Mouse (Mus musculus) MEL (cell line): ENCODE results near the gene Agfg2.
"Not testable (repeated sequence)": the region's sequence is repeated elsewhere in the genome, so short reads cannot be mapped to it uniquely, and the experiment has no call there.

Experiments
- CTCF ChIP-seq, 3 experiments: IDR thresholded peaks in 2 of 3; conservative IDR thresholded peaks in 1 of 3; 2 replicates each; pipeline ENCODE4 v1.5.1; 2011 to 2012; ENCODE audit warnings: low read length in 3 of 3, low read depth in 2 of 3, mild to moderate bottlenecking in 2 of 3, improper control_type of control experiment in 1 of 3, inconsistent platforms in 1 of 3, mixed read lengths in 1 of 3, moderate library complexity in 1 of 3; ENCODE audit not compliant: control insufficient read depth in 1 of 3, insufficient read depth in 1 of 3, poor library complexity in 1 of 3, severe bottlenecking in 1 of 3
- EP300 ChIP-seq, 2 experiments: IDR thresholded peaks; 2 replicates each; pipeline ENCODE4 v1.6.1; 2011; ENCODE audit warnings: improper control_type of control experiment in 2 of 2, low read length in 2 of 2, low read depth in 1 of 2, mild to moderate bottlenecking in 1 of 2
- ETS1 ChIP-seq: IDR thresholded peaks from 2 replicates; pipeline ENCODE4 v1.6.1; 2012; ENCODE audit warnings: low read depth, mild to moderate bottlenecking, inconsistent platforms, low read length, improper control_type of control experiment, moderate library complexity
- MAX ChIP-seq: IDR thresholded peaks from 2 replicates; pipeline ENCODE4 v1.6.1; 2011; ENCODE audit warnings: low read length, improper control_type of control experiment
- MYB ChIP-seq: IDR thresholded peaks from 2 replicates; pipeline ENCODE4 v1.6.1; 2011; ENCODE audit warnings: mild to moderate bottlenecking, low read depth, low read length, improper control_type of control experiment
- NELFE ChIP-seq: IDR thresholded peaks from 2 replicates; pipeline ENCODE4 v1.6.1; 2011; ENCODE audit warnings: low read depth, low read length, improper control_type of control experiment
- POLR2A ChIP-seq, 2 experiments: IDR thresholded peaks; 2 replicates each; pipeline ENCODE4 v1.6.1; 2011 to 2012; ENCODE audit warnings: low read length in 2 of 2, mild to moderate bottlenecking in 2 of 2, control low read depth in 1 of 2, improper control_type of control experiment in 1 of 2, low read depth in 1 of 2, moderate library complexity in 1 of 2; ENCODE audit not compliant: control insufficient read depth in 1 of 2, insufficient read depth in 1 of 2, poor library complexity in 1 of 2
- UBTF ChIP-seq: IDR thresholded peaks from 2 replicates; pipeline ENCODE4 v1.6.1; 2012; ENCODE audit warnings: low read depth, mild to moderate bottlenecking, inconsistent platforms, low read length, improper control_type of control experiment, moderate library complexity, borderline replicate concordance; ENCODE audit not compliant: insufficient read depth
- ZC3H11A ChIP-seq: IDR thresholded peaks from 2 replicates; pipeline ENCODE4 v1.6.1; 2012; ENCODE audit warnings: low read depth, mild to moderate bottlenecking, inconsistent platforms, low read length, improper control_type of control experiment

- not testable (repeated sequence) for TF ChIP-seq MAX; CTCF (IDR thresholded peaks at IDR 0.05 in 2 of 3, conservative IDR thresholded peaks at IDR 0.05 in 1 of 3; ENCODE audit: control insufficient read depth in 1 of 3, insufficient read depth in 1 of 3, low read depth in 2 of 3, low read length in 3 of 3, poor library complexity in 1 of 3, severe bottlenecking in 1 of 3); NELFE; POLR2A (IDR thresholded peaks at IDR 0.05; ENCODE audit: control insufficient read depth in 1 of 2, insufficient read depth in 1 of 2, low read depth in 1 of 2, low read length in 2 of 2, poor library complexity in 1 of 2); EP300 (IDR thresholded peaks at IDR 0.05; ENCODE audit: low read depth in 1 of 2, low read length in 2 of 2); ETS1; MYB; UBTF; ZC3H11A
Measured at GRCm38 (mm10) chr5:137720558-137721164, 36.1 kb upstream of the Agfg2 start.
